Mouse (Mus musculus) spleen, adult 2 months (tissue): ENCODE measurements at regions not wholly inside any gene's neighbourhood (a gene's known extent, or its start where the extent isn't known, plus 50 kb on each side); places are given as distances from the start of the nearest gene placed in this dataset.

Source experiments
- CTCF ChIP-seq: fragments of 200-500 bp; IDR thresholded peaks from 2 replicates; pipeline ENCODE4 v1.5.1; 2011; ENCODE audit warnings: mild to moderate bottlenecking, inconsistent platforms; ENCODE audit not compliant: insufficient read depth, insufficient read length, insufficient replicate concordance; ENCODE audit errors: extremely low read depth
- POLR2A ChIP-seq: fragments of 200-500 bp; IDR thresholded peaks from 2 replicates; pipeline ENCODE4 v1.6.1; 2011; ENCODE audit warnings: low read depth, low read length, inconsistent platforms

- no peak for TF ChIP-seq CTCF
- no peak for TF ChIP-seq POLR2A
These were observed 227.3 kb upstream of the Krr1 start for GRCm38 (mm10) chr10:111745116-111745515.
